Mouse (Mus musculus) lung, embryonic 14.5 days (tissue): ENCODE measurements at regions not wholly inside any gene's neighbourhood (a gene's known extent, or its start where the extent isn't known, plus 50 kb on each side); places are given as distances from the start of the nearest gene placed in this dataset. TPM values are rescaled to one million over a fixed set of nuclear protein-coding genes. Genes with fewer than 3 reads are reported as not detected.

Experiments used
- ATAC-seq: fragments of 200-750 bp; cut with Nextera tagmentation; 2 replicates; pipeline ENCODE4 v1.8.0; 2017; ENCODE audit warnings: mild to moderate bottlenecking, moderate TSS enrichment, moderate library complexity; ENCODE audit not compliant: insufficient read depth
- DNase-seq: peaks from one replicate; pipeline ENCODE4 v3.0.0-alpha.2; 2015
- H3K27ac ChIP-seq: fragments of 300-500 bp; sonication (generic); 2 replicates; pipeline ENCODE4 v1.5.1; 2014; ENCODE audit warnings: low read depth, mild to moderate bottlenecking, moderate library complexity
- H3K27me3 ChIP-seq: fragments of 300-500 bp; sonication (generic); 2 replicates; pipeline ENCODE4 v1.6.1; 2014; ENCODE audit warnings: low read length, control low read depth; ENCODE audit not compliant: insufficient read depth
- H3K36me3 ChIP-seq: fragments of 300-500 bp; sonication (generic); 2 replicates; pipeline ENCODE4 v1.6.1; 2014; ENCODE audit warnings: control low read depth; ENCODE audit not compliant: insufficient read depth
- H3K4me1 ChIP-seq: fragments of 300-500 bp; sonication (generic); 2 replicates; pipeline ENCODE4 v1.6.1; 2014; ENCODE audit warnings: antibody characterized with exemption, control low read depth; ENCODE audit not compliant: insufficient read depth
- H3K4me2 ChIP-seq: fragments of 300-500 bp; sonication (generic); 2 replicates; pipeline ENCODE4 v1.6.1; 2014; ENCODE audit warnings: mild to moderate bottlenecking
- H3K4me3 ChIP-seq: fragments of 300-500 bp; sonication (generic); 2 replicates; pipeline ENCODE4 v1.5.1; 2014; ENCODE audit warnings: low read depth, low read length
- H3K9ac ChIP-seq: fragments of 300-500 bp; sonication (generic); 2 replicates; pipeline ENCODE4 v1.6.1; 2014
- H3K9me3 ChIP-seq: fragments of 300-500 bp; sonication (generic); 2 replicates; pipeline ENCODE4 v1.6.1; 2016; ENCODE audit warnings: low read depth, low read length, control low read depth
- CTCF ChIP-seq: IDR thresholded peaks from 2 replicates; pipeline ENCODE4 v1.5.1; 2016; ENCODE audit warnings: antibody characterized with exemption, low read depth
- WGBS: fragments of 180-500 bp; shearing (Covaris S2); extraction: QIAGEN DNeasy Blood & Tissue Kit; methylation state at CpG from one replicate; pipeline ENCODE4 v1.1.7; 2014; 5-methylcytosine and 5-hydroxymethylcytosine counted together
- microRNA-seq: library from miRNA; unstranded; fragments of <30 nt; microRNA quantifications from one replicate; pipeline ENCODE4, GENCODE M21; 2016; ENCODE audit warnings: borderline number of aligned reads

DNA sequence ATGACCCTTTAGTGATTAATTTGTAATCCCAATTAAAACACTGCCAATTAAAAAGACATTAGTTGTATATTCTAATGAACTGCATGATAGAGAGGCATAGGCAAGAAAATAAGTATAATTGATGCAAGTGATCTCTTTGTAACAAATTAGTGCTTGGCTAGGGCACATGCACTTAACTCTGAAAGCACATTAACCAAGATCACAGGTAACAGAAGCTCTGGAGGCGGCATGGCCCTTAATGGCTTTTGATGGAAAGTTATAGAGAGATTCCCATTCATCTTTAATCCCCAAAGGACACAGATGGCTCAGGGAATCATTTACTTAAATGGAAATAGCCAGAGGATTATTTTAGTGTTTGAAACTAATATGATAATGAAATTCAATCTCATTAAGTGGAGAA, 69.5 kb upstream of the Sema3e start:
- no peak for DNase-seq
- no peak for ATAC-seq
- H3K9ac ChIP-seq = no peak overlapping the region
- no peak overlapping the region for H3K4me3 ChIP-seq
- TF ChIP-seq CTCF = no peak
- no peaks in the 10 kb centered on the region for H3K36me3 ChIP-seq
- no peak overlapping the region for H3K27ac ChIP-seq
- no peaks in the 10 kb centered on the region for H3K27me3 ChIP-seq
- 88% methylated on average over 1 of the region's 1 CpGs for WGBS
- H3K4me1 ChIP-seq = no peaks in the 10 kb centered on the region
- no peak overlapping the region for H3K4me2 ChIP-seq
- H3K9me3 ChIP-seq = no peaks in the 10 kb centered on the region

DNA sequence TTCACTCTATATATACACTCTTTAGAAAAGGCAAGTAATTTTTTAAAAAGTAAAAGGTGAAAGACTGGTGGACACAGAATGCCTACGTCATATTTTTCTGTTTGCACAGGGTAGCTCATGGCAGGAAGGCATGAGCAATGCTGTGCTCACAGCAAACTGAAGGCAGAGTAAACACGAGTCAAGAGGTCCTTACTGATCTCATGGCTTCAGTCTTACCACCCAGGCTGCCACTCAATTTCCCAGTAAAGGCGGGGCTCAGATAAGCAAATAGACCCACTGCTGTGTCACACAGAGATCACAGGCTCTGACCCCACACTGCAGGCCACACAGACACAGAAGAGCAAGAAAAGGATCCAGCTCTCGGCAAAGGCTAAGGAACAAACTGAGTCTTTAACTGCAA, 65.5 kb upstream of the Sema3e start:
- Histone ChIP-seq H3K27ac (no peak overlapping the region), H3K4me1 (no peaks in the 10 kb centered on the region), H3K36me3 (no peaks in the 10 kb centered on the region), H3K4me2 (no peak overlapping the region), H3K9me3 (no peaks in the 10 kb centered on the region), H3K9ac (no peak overlapping the region), H3K4me3 (no peak overlapping the region), H3K27me3 (no peaks in the 10 kb centered on the region)
- ATAC-seq = peak; percentile 99
- peak; percentile 57 for DNase-seq
- 11% methylated on average over 4 of the region's 4 CpGs for WGBS
- no peak for TF ChIP-seq CTCF

- no peaks in the 10 kb centered on the region for H3K9me3 ChIP-seq
- no peaks in the 10 kb centered on the region for H3K4me1 ChIP-seq
- H3K9ac ChIP-seq = no peak overlapping the region
- no peak for ATAC-seq
- H3K27me3 ChIP-seq = no peaks in the 10 kb centered on the region
- no peak overlapping the region for H3K4me2 ChIP-seq
- H3K27ac ChIP-seq = no peak overlapping the region
- DNase-seq = no peak
- TF ChIP-seq CTCF = no peak
- H3K36me3 ChIP-seq = no peaks in the 10 kb centered on the region
- 74% methylated on average over 2 of the region's 2 CpGs for WGBS
- no peak overlapping the region for H3K4me3 ChIP-seq
Observed at GRCm38 (mm10) chr5:13965901-13966300, 59.2 kb upstream of the Sema3e start.

DNA sequence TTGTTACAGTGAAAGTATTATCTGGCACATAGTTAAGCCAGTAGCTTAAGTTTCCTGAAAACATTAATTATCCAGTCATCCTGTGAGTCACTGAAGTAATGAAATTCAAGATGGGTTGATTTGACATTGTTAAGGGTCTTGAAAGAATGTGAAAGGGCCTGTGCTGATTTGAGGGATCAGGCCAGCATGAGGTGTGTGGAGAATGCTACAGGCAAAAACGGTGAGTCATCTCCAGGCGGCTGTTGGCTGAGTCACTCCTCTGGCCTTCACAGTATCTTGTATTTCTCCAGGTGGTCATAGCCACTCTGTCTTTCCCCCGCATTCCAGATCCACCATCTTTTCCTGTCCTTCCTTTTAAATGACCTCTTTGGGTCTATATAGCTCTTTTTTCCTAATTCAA, 50.4 kb upstream of the Sema3e start:
- no peaks in the 10 kb centered on the region for H3K4me1 ChIP-seq
- WGBS = 47% methylated on average over 3 of the region's 3 CpGs
- no peak for ATAC-seq
- no peak for TF ChIP-seq CTCF
- H3K36me3 ChIP-seq = no peaks in the 10 kb centered on the region
- H3K27ac ChIP-seq = no peak overlapping the region
- H3K4me3 ChIP-seq = no peak overlapping the region
- no peak overlapping the region for H3K4me2 ChIP-seq
- no peaks in the 10 kb centered on the region for H3K9me3 ChIP-seq
- no peak for DNase-seq
- no peak overlapping the region for H3K9ac ChIP-seq
- no peaks in the 10 kb centered on the region for H3K27me3 ChIP-seq

Small RNA genes in the stretch of these regions (microRNA-seq; reads per million reads assigned to microRNA genes)
- not detected for gene Gm24054
